Mouse (Mus musculus): ENCODE data around the gene 5031439G07Rik. TPM values are rescaled to one million over a fixed set of nuclear protein-coding genes. Genes with fewer than 3 reads are reported as not detected.

5031439G07Rik gene
- polyA plus RNA-seq, 1 experiment from 2014 or later, result 4.4 TPM

DNA sequence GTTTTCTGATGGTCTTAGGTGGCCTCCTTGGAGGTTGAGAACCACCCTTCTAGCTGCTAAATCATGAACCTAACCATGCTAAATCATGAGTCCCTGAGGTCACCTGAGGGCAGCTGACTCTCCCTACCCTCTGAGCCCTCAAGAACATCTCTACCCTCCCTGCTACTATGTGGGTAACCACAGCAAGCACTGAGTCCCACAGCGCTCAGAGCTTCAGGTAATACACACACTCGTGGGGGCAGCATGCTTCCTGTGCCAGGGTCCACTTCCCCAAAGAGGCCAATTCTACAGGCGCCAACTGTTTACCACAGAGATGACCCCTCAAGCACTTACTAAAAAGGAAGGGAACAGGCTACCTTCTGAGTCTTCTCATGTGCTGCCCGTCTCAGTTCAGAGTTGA is 19.8 kb downstream of the 5031439G07Rik start:
- 78% methylated on average over 4 of the region's 4 CpGs for WGBS
- H3K36me3 ChIP-seq (ENCODE audit: control insufficient read depth, insufficient read depth), result no peaks in the 10 kb centered on the region
- no peak overlapping the region for H3K4me3 ChIP-seq (ENCODE audit: low read length)
- no peak overlapping the region for H3K9ac ChIP-seq (ENCODE audit: low read length)
- H3K9me3 ChIP-seq (replicated peaks; ENCODE audit: control insufficient read depth, low read length), result no peaks in the 10 kb centered on the region
- H3K4me2 ChIP-seq (ENCODE audit: low read depth, low read length), result no peak overlapping the region
- no peak for ATAC-seq (replicated peaks; ENCODE audit: extremely low read depth, insufficient read depth, low FRiP score)
- no peak overlapping the region for H3K27ac ChIP-seq (ENCODE audit: low read length)
- no peaks in the 10 kb centered on the region for H3K27me3 ChIP-seq (ENCODE audit: control insufficient read depth, insufficient read depth, low read length)
- no peaks in the 10 kb centered on the region for H3K4me1 ChIP-seq (ENCODE audit: control insufficient read depth, insufficient read depth, low read length)

DNA sequence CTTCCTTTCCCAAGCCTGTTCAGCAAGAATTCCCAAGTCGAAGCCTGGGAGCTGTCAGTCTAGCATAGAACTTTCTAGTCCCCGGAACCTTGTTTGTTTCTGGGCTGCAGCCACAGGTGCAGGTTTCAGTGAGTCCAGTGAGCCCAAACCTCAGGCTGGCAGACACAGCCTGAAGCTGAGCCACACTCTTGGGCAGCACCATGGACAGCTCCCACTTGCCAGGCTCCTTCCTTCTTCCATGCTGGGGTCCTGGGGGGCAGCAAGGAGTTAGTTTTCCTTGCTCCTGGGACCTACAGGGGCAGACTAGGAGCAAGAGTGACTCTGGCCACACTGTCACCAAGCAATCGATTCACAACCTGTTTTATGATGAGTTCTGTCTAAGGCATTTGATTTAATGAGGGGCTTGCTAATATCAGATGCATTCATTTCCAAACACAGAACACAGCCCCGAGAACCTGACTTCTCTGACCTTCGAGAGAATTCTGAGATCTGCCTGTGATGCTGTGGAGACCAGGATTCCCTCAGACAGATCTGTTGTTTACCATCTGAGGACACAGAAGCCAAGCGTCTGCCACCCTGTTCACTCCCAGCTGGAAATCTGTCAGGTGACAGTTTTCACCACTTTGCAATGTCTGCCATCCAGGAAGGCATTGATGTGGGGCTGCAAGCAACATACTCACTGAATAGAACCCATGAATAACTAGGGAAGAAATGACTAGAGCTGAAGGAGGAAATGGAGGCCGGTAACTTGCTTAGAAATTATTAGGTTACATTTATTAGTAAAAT is 22.6 kb downstream of the 5031439G07Rik start:
- Histone ChIP-seq H3K4me2 (ENCODE audit: low read depth, low read length) (no peak overlapping the region), H3K9ac (ENCODE audit: low read length) (no peak overlapping the region), H3K27ac (ENCODE audit: low read length) (no peak overlapping the region), H3K4me1 (ENCODE audit: control insufficient read depth, insufficient read depth, low read length) (no peaks in the 10 kb centered on the region), H3K36me3 (ENCODE audit: control insufficient read depth, insufficient read depth) (no peaks in the 10 kb centered on the region), H3K4me3 (ENCODE audit: low read length) (no peak overlapping the region), H3K9me3 (replicated peaks; ENCODE audit: control insufficient read depth, low read length) (no peaks in the 10 kb centered on the region), H3K27me3 (ENCODE audit: control insufficient read depth, insufficient read depth, low read length) (no peaks in the 10 kb centered on the region)
- 45% methylated on average over 7 of the region's 7 CpGs for WGBS
- ATAC-seq (replicated peaks; ENCODE audit: extremely low read depth, insufficient read depth, low FRiP score), result no peak

- Histone ChIP-seq H3K4me2 (ENCODE audit: low read depth, low read length) (no peak overlapping the region), H3K4me1 (ENCODE audit: control insufficient read depth, insufficient read depth, low read length) (no peaks in the 10 kb centered on the region), H3K27me3 (ENCODE audit: control insufficient read depth, insufficient read depth, low read length) (no peaks in the 10 kb centered on the region), H3K9me3 (replicated peaks; ENCODE audit: control insufficient read depth, low read length) (no peaks in the 10 kb centered on the region), H3K27ac (ENCODE audit: low read length) (no peak overlapping the region), H3K36me3 (ENCODE audit: control insufficient read depth, insufficient read depth) (0 out of 2 replicates have a peak, but pooled peaks cover 3% of the 10 kb centered on the region), H3K9ac (ENCODE audit: low read length) (no peak overlapping the region), H3K4me3 (ENCODE audit: low read length) (no peak overlapping the region)
- ATAC-seq (replicated peaks; ENCODE audit: extremely low read depth, insufficient read depth, low FRiP score), result no peak
- 76% methylated on average over 5 of the region's 5 CpGs for WGBS
Observed at GRCm38 (mm10) chr15:84964771-84965170, 23.6 kb downstream of the 5031439G07Rik start.

DNA sequence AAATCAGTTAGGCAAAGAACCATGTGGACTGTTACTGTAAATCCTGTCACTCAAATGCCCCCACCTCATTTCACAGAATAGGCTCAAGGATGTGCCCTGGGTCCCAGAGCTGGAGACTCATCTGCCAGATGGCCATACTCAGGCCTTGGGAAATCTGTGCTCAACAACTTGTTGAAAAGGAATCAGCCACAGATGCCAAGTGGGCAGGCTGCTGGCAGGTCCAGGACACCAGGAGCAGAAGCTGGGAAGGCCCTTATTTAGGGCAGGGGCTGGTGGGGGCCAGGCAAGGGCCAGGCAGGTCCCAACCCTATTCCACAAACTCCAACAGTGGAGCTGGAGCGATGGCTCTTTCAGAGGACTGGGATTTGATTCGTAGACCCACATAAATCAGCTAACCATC is 25.8 kb downstream of the 5031439G07Rik start:
- 88% methylated on average over 2 of the region's 2 CpGs for WGBS
- Histone ChIP-seq H3K4me1 (ENCODE audit: control insufficient read depth, insufficient read depth, low read length) (no peaks in the 10 kb centered on the region), H3K9me3 (replicated peaks; ENCODE audit: control insufficient read depth, low read length) (no peaks in the 10 kb centered on the region), H3K9ac (ENCODE audit: low read length) (no peak overlapping the region), H3K36me3 (ENCODE audit: control insufficient read depth, insufficient read depth) (0 out of 2 replicates have a peak, but pooled peaks cover 3% of the 10 kb centered on the region), H3K27me3 (ENCODE audit: control insufficient read depth, insufficient read depth, low read length) (no peaks in the 10 kb centered on the region), H3K4me2 (ENCODE audit: low read depth, low read length) (no peak overlapping the region), H3K27ac (ENCODE audit: low read length) (no peak overlapping the region), H3K4me3 (ENCODE audit: low read length) (no peak overlapping the region)
- ATAC-seq (replicated peaks; ENCODE audit: extremely low read depth, insufficient read depth, low FRiP score), result no peak

GRCm38 (mm10) chr15:84960692-84961091 is 27.7 kb downstream of the 5031439G07Rik start:
- Histone ChIP-seq H3K4me2 (ENCODE audit: low read depth, low read length) (no peak overlapping the region), H3K27ac (ENCODE audit: low read length) (no peak overlapping the region), H3K4me3 (ENCODE audit: low read length) (no peak overlapping the region), H3K27me3 (ENCODE audit: control insufficient read depth, insufficient read depth, low read length) (no peaks in the 10 kb centered on the region), H3K36me3 (ENCODE audit: control insufficient read depth, insufficient read depth) (0 out of 2 replicates have a peak, but pooled peaks cover 3% of the 10 kb centered on the region), H3K9me3 (replicated peaks; ENCODE audit: control insufficient read depth, low read length) (no peaks in the 10 kb centered on the region), H3K4me1 (ENCODE audit: control insufficient read depth, insufficient read depth, low read length) (no peaks in the 10 kb centered on the region), H3K9ac (ENCODE audit: low read length) (no peak overlapping the region)
- WGBS, result 33% methylated on average over 8 of the region's 8 CpGs
- ATAC-seq (replicated peaks; ENCODE audit: extremely low read depth, insufficient read depth, low FRiP score), result no peak

DNA sequence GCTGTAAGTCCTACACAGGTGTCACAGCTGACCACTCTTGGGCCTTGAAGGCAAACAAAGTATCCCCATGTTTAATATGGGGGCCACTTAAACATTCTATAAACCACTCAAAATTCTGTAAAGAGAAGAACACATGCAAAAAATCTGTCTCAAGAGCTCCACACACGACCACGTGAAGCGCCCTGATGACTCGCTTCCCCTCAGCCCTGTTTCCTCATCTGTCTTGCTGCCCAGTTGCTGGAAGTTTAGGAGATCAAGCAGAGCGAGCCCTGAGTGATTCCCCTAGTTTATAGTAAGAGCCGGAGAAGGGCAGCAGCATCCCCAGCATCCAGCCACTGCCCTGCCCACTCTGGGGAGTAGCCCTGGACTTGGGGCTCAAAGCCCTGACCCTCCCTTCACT is 28.5 kb downstream of the 5031439G07Rik start:
- no peaks in the 10 kb centered on the region for H3K27me3 ChIP-seq (ENCODE audit: control insufficient read depth, insufficient read depth, low read length)

GRCm38 (mm10) chr15:84958331-84958730 is 30.0 kb downstream of the 5031439G07Rik start:
- H3K9ac ChIP-seq (ENCODE audit: low read length), result no peak overlapping the region
- no peaks in the 10 kb centered on the region for H3K27me3 ChIP-seq (ENCODE audit: control insufficient read depth, insufficient read depth, low read length)
- H3K36me3 ChIP-seq (ENCODE audit: control insufficient read depth, insufficient read depth), result peaks cover 6% of the 10 kb centered on the region
- H3K4me1 ChIP-seq (ENCODE audit: control insufficient read depth, insufficient read depth, low read length), result no peaks in the 10 kb centered on the region
- no peak overlapping the region for H3K4me2 ChIP-seq (ENCODE audit: low read depth, low read length)
- H3K27ac ChIP-seq (ENCODE audit: low read length), result no peak overlapping the region
- no peak for ATAC-seq (replicated peaks; ENCODE audit: extremely low read depth, insufficient read depth, low FRiP score)
- H3K4me3 ChIP-seq (ENCODE audit: low read length), result no peak overlapping the region
- no peaks in the 10 kb centered on the region for H3K9me3 ChIP-seq (replicated peaks; ENCODE audit: control insufficient read depth, low read length)
- 85% methylated on average over 3 of the region's 3 CpGs for WGBS

More for the DNA sequence above, 28.5 kb downstream of the 5031439G07Rik start:
- no peaks in the 10 kb centered on the region for H3K4me1 ChIP-seq (ENCODE audit: control insufficient read depth, insufficient read depth, low read length)
- H3K9me3 ChIP-seq (replicated peaks; ENCODE audit: control insufficient read depth, low read length), result no peaks in the 10 kb centered on the region
- H3K27ac ChIP-seq (ENCODE audit: low read length), result no peak overlapping the region
- H3K4me2 ChIP-seq (ENCODE audit: low read depth, low read length), result no peak overlapping the region
- no peak overlapping the region for H3K4me3 ChIP-seq (ENCODE audit: low read length)
- H3K36me3 ChIP-seq (ENCODE audit: control insufficient read depth, insufficient read depth), result peaks cover 6% of the 10 kb centered on the region; the same call in 1 of the 2 replicates
- no peak overlapping the region for H3K9ac ChIP-seq (ENCODE audit: low read length)
- no peak for ATAC-seq (replicated peaks; ENCODE audit: extremely low read depth, insufficient read depth, low FRiP score)
- WGBS, result 75% methylated on average over 6 of the region's 6 CpGs

- H3K36me3 ChIP-seq (ENCODE audit: control insufficient read depth, insufficient read depth), result peaks cover 6% of the 10 kb centered on the region
- H3K27me3 ChIP-seq (ENCODE audit: control insufficient read depth, insufficient read depth, low read length), result no peaks in the 10 kb centered on the region
- ATAC-seq (replicated peaks; ENCODE audit: extremely low read depth, insufficient read depth, low FRiP score), result no peak
- H3K9me3 ChIP-seq (replicated peaks; ENCODE audit: control insufficient read depth, low read length), result no peaks in the 10 kb centered on the region
- no peaks in the 10 kb centered on the region for H3K4me1 ChIP-seq (ENCODE audit: control insufficient read depth, insufficient read depth, low read length)
- H3K27ac ChIP-seq (ENCODE audit: low read length), result no peak overlapping the region
- H3K4me2 ChIP-seq (ENCODE audit: low read depth, low read length), result no peak overlapping the region
- H3K4me3 ChIP-seq (ENCODE audit: low read length), result no peak overlapping the region
- WGBS, result 49% methylated on average over 3 of the region's 3 CpGs
- H3K9ac ChIP-seq (ENCODE audit: low read length), result no peak overlapping the region
Observed at GRCm38 (mm10) chr15:84957851-84958250, 30.5 kb downstream of the 5031439G07Rik start.

- Histone ChIP-seq H3K36me3 (ENCODE audit: control insufficient read depth, insufficient read depth) (peaks cover 7% of the 10 kb centered on the region), H3K27ac (ENCODE audit: low read length) (no peak overlapping the region), H3K4me1 (ENCODE audit: control insufficient read depth, insufficient read depth, low read length) (peaks cover 6% of the 10 kb centered on the region; the same call in 1 of the 2 replicates), H3K9ac (ENCODE audit: low read length) (no peak overlapping the region), H3K4me2 (ENCODE audit: low read depth, low read length) (no peak overlapping the region), H3K27me3 (ENCODE audit: control insufficient read depth, insufficient read depth, low read length) (no peaks in the 10 kb centered on the region), H3K4me3 (ENCODE audit: low read length) (no peak overlapping the region), H3K9me3 (replicated peaks; ENCODE audit: control insufficient read depth, low read length) (no peaks in the 10 kb centered on the region)
- WGBS, result 91% methylated on average over 11 of the region's 11 CpGs
- ATAC-seq (replicated peaks; ENCODE audit: extremely low read depth, insufficient read depth, low FRiP score), result no peak
Observed at GRCm38 (mm10) chr15:84953259-84953658, 35.1 kb downstream of the 5031439G07Rik start.
